Mouse (Mus musculus): ENCODE data around the gene Gm10645.
A peak's percentile ranks its signal among the peaks of the same experiment; 100 is the strongest.

The Gm10645 gene

GRCm38 (mm10) chr8:83169127-83169526, 3.2 kb upstream of the Gm10645 start:
- DNase-seq (ENCODE audit: low spot score in 2 of 2), result no peak

- DNase-seq (ENCODE audit: low spot score in 2 of 2), result no peak
These were observed 2.0 kb upstream of the Gm10645 start for GRCm38 (mm10) chr8:83167932-83168331.

GRCm38 (mm10) chr8:83165235-83165930, 587 bp downstream of the Gm10645 start, which contains the start of gene Tbc1d9:
Tbc1d9 (plus strand) TSS chr8:83165352.
- peak; percentile 37 to 71 for DNase-seq (ENCODE audit: low spot score in 2 of 2)

DNA sequence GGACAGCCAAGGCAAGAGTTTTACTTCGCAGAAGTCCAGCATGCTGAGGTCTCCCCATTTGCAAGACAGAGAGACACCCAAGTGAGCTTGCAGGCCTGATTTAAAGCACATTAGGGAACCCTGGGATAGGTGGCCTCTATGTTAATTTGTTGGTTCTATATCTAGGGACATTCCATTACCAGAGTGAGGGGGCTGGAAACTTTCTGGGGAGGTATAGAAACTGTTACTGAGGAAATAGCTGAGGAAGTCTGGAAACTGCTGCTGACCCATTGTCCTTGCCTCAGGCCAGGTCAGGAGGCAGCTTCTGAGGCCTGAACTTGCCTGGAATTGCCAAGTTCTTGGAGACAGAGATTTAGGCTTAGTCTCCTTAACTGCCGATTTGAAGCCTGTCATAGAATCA, 5.4 kb downstream of the Gm10645 start:
- no peak for DNase-seq (ENCODE audit: low spot score in 2 of 2)

- DNase-seq (ENCODE audit: low spot score in 2 of 2), result no peak
These were observed 6.4 kb downstream of the Gm10645 start for GRCm38 (mm10) chr8:83159615-83160014.

- DNase-seq (ENCODE audit: low spot score in 2 of 2), result no peak
These were observed 7.0 kb downstream of the Gm10645 start for GRCm38 (mm10) chr8:83158971-83159370.

DNA sequence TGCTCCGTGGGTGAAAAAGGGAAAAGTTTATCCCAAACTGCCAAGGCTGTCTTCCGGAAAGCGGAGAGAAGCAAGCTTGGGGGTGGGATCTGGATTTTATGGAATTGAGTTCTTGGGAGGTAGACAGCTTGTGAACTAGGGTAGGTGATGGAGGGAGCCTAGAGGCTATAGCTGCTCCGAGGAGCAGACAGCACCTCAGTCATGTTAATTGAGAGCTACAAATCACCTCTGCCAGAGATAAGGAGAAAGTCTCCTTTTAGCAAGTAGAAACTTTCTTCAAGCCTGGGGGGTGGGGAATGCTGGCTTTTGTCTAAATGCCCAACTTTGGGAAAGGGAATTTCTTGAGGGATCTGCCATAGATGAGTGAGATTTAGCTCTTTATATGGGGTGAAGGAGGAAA, 10.9 kb downstream of the Gm10645 start:
- DNase-seq (ENCODE audit: low spot score in 2 of 2), result no peak

DNA sequence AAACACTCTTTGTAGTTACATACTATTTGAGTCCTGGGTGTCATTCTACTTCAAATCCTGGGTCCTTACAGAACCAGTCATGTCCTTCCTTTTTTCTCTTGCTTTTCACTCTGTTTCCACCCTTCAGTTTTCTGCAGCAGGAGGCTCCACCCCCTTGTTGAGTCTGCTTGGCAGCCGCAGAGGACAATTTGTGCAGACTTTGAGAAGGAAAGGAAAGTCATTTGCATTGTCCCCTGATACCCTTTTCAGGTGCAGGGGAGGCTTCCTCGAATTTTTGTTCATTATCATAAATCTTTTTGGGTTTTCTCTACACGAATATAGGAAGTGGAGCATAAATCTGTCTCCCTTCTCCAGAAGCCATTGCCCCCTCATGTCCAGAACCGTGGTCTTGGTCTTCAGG, 13.5 kb downstream of the Gm10645 start:
- DNase-seq (ENCODE audit: low spot score in 2 of 2), result no peak

DNA sequence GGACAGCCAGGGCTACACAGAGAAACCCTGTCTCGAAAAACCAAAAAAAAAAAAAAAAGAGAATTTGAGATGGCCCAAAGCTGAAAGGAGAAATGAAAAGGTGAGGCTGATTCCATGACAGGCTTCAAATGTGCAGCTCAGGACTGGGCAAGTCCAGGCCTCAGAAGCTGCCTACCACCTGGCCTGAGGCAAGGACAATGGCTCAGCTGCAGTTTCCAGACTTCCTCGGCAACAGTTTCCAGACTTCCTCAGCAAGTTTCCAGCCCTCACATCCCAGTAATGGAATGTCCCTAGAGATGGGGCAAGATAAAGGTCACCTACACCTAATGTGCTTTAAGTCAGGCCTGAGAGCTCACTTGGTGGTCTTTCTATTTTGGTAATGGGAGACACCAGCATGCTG, 13.9 kb downstream of the Gm10645 start:
- no peak for DNase-seq (ENCODE audit: low spot score in 2 of 2)

- DNase-seq (ENCODE audit: low spot score in 2 of 2), result no peak
These were observed 16.8 kb downstream of the Gm10645 start for GRCm38 (mm10) chr8:83149124-83149523.

GRCm38 (mm10) chr8:83145421-83145820, 20.5 kb downstream of the Gm10645 start:
- DNase-seq (ENCODE audit: low spot score in 2 of 2), result no peak

DNA sequence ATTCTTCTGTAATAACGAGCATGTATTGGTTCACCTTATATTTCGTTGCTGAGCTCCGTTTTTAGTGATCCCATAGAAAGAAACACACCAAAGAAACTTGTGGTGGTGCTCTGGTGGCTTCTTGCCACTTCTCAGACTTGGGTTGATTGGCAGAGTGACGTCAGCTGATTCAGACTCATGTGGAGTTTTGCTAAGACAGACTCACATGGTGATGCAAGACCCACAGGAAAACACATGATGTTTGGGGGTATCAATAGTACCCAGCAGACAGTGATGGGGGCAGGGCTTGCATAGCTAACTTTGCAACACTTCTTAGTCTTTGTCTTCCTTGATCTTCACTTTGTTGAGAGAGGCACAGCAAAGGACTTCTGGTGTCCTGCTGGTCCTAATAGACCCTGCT, 21.4 kb downstream of the Gm10645 start:
- DNase-seq (ENCODE audit: low spot score in 2 of 2), result no peak

GRCm38 (mm10) chr8:83141358-83141757, 24.6 kb downstream of the Gm10645 start:
- no peak for DNase-seq (ENCODE audit: low spot score in 2 of 2)

DNA sequence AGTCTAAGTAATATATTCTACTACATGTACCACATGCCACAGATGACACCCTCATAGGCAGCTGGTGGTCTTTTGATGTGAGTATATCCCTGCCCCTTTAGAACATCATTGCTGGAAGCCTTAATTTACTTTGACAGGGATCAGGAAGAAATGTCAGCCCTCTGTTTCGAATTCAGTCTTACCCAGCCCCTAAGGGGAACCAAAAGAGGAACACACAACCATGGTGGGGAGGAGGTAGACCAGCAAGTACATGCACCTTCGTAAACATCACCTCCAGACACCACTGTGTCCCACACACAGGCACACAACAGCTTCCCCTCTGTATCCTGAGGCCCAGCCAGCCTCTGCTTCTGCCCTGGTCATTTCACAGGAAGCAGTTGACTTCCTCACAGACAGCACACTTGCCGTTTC, 25.3 kb downstream of the Gm10645 start:
- DNase-seq (ENCODE audit: low spot score in 2 of 2), result no peak

- DNase-seq (ENCODE audit: low spot score in 2 of 2), result no peak
These were observed 25.9 kb downstream of the Gm10645 start for GRCm38 (mm10) chr8:83140068-83140467.

DNA sequence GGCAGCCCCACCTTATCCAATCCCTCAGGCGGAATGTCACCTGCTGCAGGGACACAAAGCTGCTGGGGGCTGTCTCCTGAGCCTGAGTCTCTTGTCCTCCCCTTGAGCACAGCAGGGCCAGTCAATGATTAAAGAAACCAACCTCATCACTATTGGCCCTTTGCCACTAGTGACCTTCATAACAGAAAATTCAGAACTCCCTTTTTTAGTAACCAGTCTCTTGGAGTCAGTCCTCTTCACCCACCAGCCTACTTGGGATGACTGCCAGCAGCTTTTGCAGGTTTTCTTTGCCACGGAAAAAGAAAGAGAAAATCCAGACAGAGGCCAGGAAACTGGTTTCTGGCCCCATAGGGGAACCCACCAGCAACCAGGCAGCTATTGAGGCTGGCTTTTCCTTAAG, 30.9 kb downstream of the Gm10645 start:
- DNase-seq (ENCODE audit: low spot score in 2 of 2), result no peak

Data from left cerebral cortex, adult 9 months (tissue).